Mouse (Mus musculus): ENCODE data around the gene Prkar2b. TPM values are rescaled to one million over a fixed set of nuclear protein-coding genes. Genes with fewer than 3 reads are reported as not detected.

Gene Prkar2b
- polyA plus RNA-seq, 1 experiment from 2014 or later, result 50.1 TPM

DNA sequence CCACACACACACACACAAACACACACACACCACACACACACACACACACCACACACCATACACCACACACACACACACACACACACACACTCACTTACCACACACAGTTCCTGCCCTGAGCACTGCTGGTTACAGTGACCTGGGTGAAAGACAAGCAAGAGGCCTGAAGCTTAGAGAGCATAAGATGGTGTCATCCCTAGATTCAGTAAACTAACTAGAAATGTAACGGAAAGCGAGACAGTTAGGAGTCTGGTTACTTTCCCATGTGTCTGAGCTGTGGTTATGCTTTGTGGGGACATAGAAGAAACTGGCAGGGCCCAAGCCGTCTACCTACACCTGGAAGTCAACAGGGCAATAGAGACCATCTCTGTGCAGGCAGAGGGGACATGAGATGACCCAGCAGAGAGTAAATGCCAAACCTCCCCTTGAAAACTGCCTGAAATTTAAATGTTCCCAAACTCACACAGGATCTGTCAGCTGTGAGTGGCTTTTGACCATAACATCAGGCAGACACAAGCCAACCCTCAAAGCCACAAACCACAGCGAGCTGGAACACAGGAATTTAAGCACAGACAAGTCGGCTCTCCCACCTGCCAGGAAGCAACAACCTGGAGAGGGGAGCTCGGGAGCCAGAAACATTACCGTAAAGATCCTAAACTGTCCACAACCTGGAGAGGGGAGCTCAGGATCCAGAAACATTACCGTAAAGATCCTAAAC lies 51.7 kb downstream of the Prkar2b start:
- Histone ChIP-seq H3K27ac (ENCODE audit: low read depth, low read length) (no peak overlapping the region), H3K4me1 (replicated peaks; ENCODE audit: control insufficient read depth, insufficient read depth, low read length) (no peaks in the 10 kb centered on the region), H3K27me3 (ENCODE audit: control insufficient read depth, insufficient read depth, low read length) (no peaks in the 10 kb centered on the region), H3K4me2 (ENCODE audit: low read depth, low read length, severe bottlenecking) (no peak overlapping the region), H3K9ac (ENCODE audit: low read length) (no peak overlapping the region), H3K9me3 (ENCODE audit: control insufficient read depth, low read length) (no peaks in the 10 kb centered on the region), H3K36me3 (ENCODE audit: control insufficient read depth, insufficient read depth, low read length) (no peaks in the 10 kb centered on the region; the same call in 1 of the 2 replicates), H3K4me3 (ENCODE audit: low read depth, low read length) (no peak overlapping the region)
- 16% methylated on average over 8 of the region's 8 CpGs for whole genome bisulfite sequencing
- ATAC-seq (replicated peaks; ENCODE audit: low FRiP score), result no peak
- DNase-seq (ENCODE audit: low spot score), result no peak

DNA sequence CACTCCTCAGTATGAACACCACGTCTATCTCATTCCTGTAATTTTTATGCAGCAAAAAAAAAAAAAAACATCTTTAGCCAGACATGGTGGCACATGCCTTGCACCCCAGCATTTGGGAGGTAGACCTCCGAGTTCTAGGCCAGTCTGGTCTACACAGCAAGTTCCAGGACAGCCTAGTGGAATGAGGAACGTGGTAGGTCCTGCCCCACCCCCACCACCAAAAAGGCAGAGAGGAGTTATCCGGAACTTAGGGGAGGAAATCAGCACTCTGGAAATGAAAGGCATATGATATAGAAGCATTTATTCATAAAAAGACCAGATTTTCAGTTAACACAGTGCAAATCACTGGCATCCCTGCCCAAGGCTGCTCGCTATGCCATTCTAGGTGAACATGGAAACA lies 52.4 kb downstream of the Prkar2b start:
- Histone ChIP-seq H3K36me3 (ENCODE audit: control insufficient read depth, insufficient read depth, low read length) (no peaks in the 10 kb centered on the region; the same call in 1 of the 2 replicates), H3K9ac (ENCODE audit: low read length) (no peak overlapping the region), H3K27ac (ENCODE audit: low read depth, low read length) (no peak overlapping the region), H3K4me2 (ENCODE audit: low read depth, low read length, severe bottlenecking) (no peak overlapping the region), H3K4me3 (ENCODE audit: low read depth, low read length) (no peak overlapping the region), H3K4me1 (replicated peaks; ENCODE audit: control insufficient read depth, insufficient read depth, low read length) (no peaks in the 10 kb centered on the region), H3K9me3 (ENCODE audit: control insufficient read depth, low read length) (no peaks in the 10 kb centered on the region), H3K27me3 (ENCODE audit: control insufficient read depth, insufficient read depth, low read length) (no peaks in the 10 kb centered on the region)
- ATAC-seq (replicated peaks; ENCODE audit: low FRiP score) (no peak), DNase-seq (ENCODE audit: low spot score) (no peak)
- 89% methylated on average over 5 of the region's 5 CpGs for WGBS

DNA sequence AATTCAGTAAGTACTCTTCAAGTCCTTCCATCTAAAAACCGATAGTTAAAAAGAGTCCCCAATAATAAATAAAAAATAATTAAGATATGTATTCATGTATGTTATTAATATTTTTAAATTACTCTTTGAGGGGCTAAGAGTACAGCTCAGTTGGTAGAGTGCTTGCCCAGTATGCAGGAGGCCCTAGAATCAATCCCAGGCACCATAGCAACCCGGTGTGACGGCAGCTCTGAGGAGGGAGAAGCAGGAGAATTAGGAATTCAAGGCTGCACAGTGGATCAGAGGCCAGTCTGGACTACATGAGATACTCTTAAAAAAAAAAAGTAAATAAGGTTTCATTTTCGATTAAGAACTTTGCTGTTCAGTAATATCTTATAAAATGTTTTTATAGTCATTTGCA lies 53.5 kb downstream of the Prkar2b start:
- 83% methylated on average over 4 of the region's 4 CpGs for WGBS

DNA sequence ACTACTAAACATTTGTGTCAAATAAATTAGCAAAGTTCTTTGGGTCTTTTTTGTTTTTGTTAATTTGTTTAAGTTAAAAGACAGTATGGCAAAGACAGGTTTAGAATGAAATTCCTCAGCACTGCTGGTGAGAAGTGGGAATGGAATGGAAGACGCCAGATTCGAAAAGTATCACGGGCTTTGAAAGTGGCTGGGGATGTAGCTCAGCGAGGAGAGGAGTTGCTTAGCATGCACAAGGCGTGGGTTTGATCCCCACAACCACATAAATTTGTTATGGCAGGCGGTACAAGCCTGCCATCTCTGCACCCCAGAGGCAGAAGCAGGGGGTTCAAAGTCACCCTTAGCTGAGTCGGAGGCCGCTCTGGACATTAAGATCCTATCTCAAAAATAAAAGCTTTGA lies 54.1 kb downstream of the Prkar2b start:
- Histone ChIP-seq H3K4me3 (ENCODE audit: low read depth, low read length) (no peak overlapping the region), H3K9ac (ENCODE audit: low read length) (no peak overlapping the region), H3K4me2 (ENCODE audit: low read depth, low read length, severe bottlenecking) (no peak overlapping the region), H3K9me3 (ENCODE audit: control insufficient read depth, low read length) (no peaks in the 10 kb centered on the region), H3K27me3 (ENCODE audit: control insufficient read depth, insufficient read depth, low read length) (no peaks in the 10 kb centered on the region), H3K36me3 (ENCODE audit: control insufficient read depth, insufficient read depth, low read length) (no peaks in the 10 kb centered on the region; the same call in 1 of the 2 replicates), H3K4me1 (replicated peaks; ENCODE audit: control insufficient read depth, insufficient read depth, low read length) (no peaks in the 10 kb centered on the region), H3K27ac (ENCODE audit: low read depth, low read length) (no peak overlapping the region)
- no peak for DNase-seq (ENCODE audit: low spot score)
- no peak for ATAC-seq (replicated peaks; ENCODE audit: low FRiP score)
- 95% methylated on average over 8 of the region's 8 CpGs for WGBS

More for the DNA sequence above, 53.5 kb downstream of the Prkar2b start:
- H3K27ac ChIP-seq (ENCODE audit: low read depth, low read length), result no peak overlapping the region
- no peak overlapping the region for H3K4me3 ChIP-seq (ENCODE audit: low read depth, low read length)
- H3K9me3 ChIP-seq (ENCODE audit: control insufficient read depth, low read length), result no peaks in the 10 kb centered on the region
- H3K9ac ChIP-seq (ENCODE audit: low read length), result no peak overlapping the region
- no peak for ATAC-seq (replicated peaks; ENCODE audit: low FRiP score)
- no peak overlapping the region for H3K4me2 ChIP-seq (ENCODE audit: low read depth, low read length, severe bottlenecking)
- H3K36me3 ChIP-seq (ENCODE audit: control insufficient read depth, insufficient read depth, low read length), result no peaks in the 10 kb centered on the region; the same call in 1 of the 2 replicates
- no peak for DNase-seq (ENCODE audit: low spot score)
- H3K27me3 ChIP-seq (ENCODE audit: control insufficient read depth, insufficient read depth, low read length), result no peaks in the 10 kb centered on the region
- H3K4me1 ChIP-seq (replicated peaks; ENCODE audit: control insufficient read depth, insufficient read depth, low read length), result no peaks in the 10 kb centered on the region

DNA sequence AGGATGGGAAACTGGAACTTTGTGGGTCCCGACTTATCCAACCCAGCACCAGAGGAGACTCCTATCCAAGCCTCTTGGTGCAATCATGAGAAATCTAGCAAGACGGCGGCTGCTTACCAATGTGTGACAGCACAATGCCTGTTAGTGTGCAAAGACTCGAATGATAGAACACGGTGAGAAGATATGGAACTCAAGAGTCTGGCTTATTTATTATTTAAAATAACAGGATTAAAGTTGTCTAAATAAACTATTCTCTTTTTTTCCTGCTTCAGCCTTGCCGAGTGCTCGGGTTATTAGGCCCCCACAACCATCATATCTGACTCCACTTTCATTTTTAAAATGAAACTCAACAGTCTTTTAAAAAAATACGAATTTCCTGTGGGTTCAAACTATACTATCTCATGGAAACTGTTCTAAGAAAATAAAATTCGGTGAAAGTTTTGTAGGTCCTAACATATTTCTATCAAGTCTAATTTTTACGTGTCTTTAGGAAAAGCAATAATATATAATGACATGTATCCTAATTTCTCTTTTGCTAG lies 54.6 kb downstream of the Prkar2b start:
- Histone ChIP-seq H3K4me3 (ENCODE audit: low read depth, low read length) (no peak overlapping the region), H3K27me3 (ENCODE audit: control insufficient read depth, insufficient read depth, low read length) (no peaks in the 10 kb centered on the region), H3K9ac (ENCODE audit: low read length) (no peak overlapping the region), H3K4me1 (replicated peaks; ENCODE audit: control insufficient read depth, insufficient read depth, low read length) (no peaks in the 10 kb centered on the region), H3K9me3 (ENCODE audit: control insufficient read depth, low read length) (no peaks in the 10 kb centered on the region), H3K27ac (ENCODE audit: low read depth, low read length) (no peak overlapping the region), H3K4me2 (ENCODE audit: low read depth, low read length, severe bottlenecking) (no peak overlapping the region), H3K36me3 (ENCODE audit: control insufficient read depth, insufficient read depth, low read length) (no peaks in the 10 kb centered on the region; the same call in 1 of the 2 replicates)
- 92% methylated on average over 10 of the region's 10 CpGs for WGBS
- DNase-seq (ENCODE audit: low spot score) (no peak), ATAC-seq (replicated peaks; ENCODE audit: low FRiP score) (no peak)

DNA sequence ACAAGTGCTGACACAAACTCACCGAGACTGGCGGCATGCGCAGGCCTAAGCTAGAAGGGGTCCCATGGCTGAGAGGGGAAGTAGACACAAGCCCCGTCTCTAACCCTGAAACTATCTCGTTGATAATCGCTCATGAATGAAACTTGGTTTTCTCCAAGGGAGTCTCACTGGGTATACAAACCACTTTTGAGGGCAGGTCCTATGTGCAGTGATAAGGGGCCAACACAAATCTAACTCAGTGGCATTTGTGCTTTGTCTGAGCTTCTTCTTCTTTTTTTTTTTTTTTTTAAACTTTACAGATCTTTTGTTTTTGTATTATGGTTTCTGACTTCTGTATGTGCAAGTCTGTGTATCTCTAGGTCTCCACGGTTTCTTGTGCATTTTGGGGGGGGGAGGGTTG lies 60.6 kb downstream of the Prkar2b start:
- ATAC-seq (replicated peaks; ENCODE audit: low FRiP score) (no peak), DNase-seq (ENCODE audit: low spot score) (no peak)
- no peaks in the 10 kb centered on the region for H3K4me1 ChIP-seq (replicated peaks; ENCODE audit: control insufficient read depth, insufficient read depth, low read length)
- H3K27me3 ChIP-seq (ENCODE audit: control insufficient read depth, insufficient read depth, low read length), result no peaks in the 10 kb centered on the region
- H3K9ac ChIP-seq (ENCODE audit: low read length), result no peak overlapping the region
- no peaks in the 10 kb centered on the region for H3K36me3 ChIP-seq (ENCODE audit: control insufficient read depth, insufficient read depth, low read length)
- no peaks in the 10 kb centered on the region for H3K9me3 ChIP-seq (ENCODE audit: control insufficient read depth, low read length)
- no peak overlapping the region for H3K4me2 ChIP-seq (ENCODE audit: low read depth, low read length, severe bottlenecking)
- no peak overlapping the region for H3K4me3 ChIP-seq (ENCODE audit: low read depth, low read length)
- no peak overlapping the region for H3K27ac ChIP-seq (ENCODE audit: low read depth, low read length)
- WGBS, result 90% methylated on average over 7 of the region's 7 CpGs

DNA sequence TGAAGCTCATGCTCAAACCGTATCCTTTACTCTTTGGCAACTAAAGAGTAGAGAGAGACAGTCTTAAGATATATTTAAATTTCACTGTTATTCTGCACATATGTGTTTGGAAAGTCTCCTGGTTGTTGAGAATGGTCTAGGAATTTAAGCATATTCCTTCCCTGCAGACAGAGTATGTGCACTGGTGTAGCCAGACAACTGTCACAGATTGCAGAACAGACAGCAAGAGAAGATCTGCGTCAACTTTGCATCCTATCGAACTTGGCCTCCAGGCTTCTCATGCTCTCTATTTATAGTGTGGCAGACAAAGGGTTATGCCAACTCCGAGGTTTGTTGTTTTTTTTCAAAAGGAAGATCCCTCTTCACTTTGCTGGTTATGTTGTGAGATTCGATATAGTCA lies 62.4 kb downstream of the Prkar2b start:
- H3K4me2 ChIP-seq (ENCODE audit: low read depth, low read length, severe bottlenecking), result no peak overlapping the region
- no peaks in the 10 kb centered on the region for H3K36me3 ChIP-seq (ENCODE audit: control insufficient read depth, insufficient read depth, low read length)
- no peak overlapping the region for H3K4me3 ChIP-seq (ENCODE audit: low read depth, low read length)
- H3K9ac ChIP-seq (ENCODE audit: low read length), result no peak overlapping the region
- no peaks in the 10 kb centered on the region for H3K9me3 ChIP-seq (ENCODE audit: control insufficient read depth, low read length)
- DNase-seq (ENCODE audit: low spot score), result no peak
- H3K4me1 ChIP-seq (replicated peaks; ENCODE audit: control insufficient read depth, insufficient read depth, low read length), result no peaks in the 10 kb centered on the region
- no peak overlapping the region for H3K27ac ChIP-seq (ENCODE audit: low read depth, low read length)
- H3K27me3 ChIP-seq (ENCODE audit: control insufficient read depth, insufficient read depth, low read length), result no peaks in the 10 kb centered on the region
- no peak for ATAC-seq (replicated peaks; ENCODE audit: low FRiP score)
- WGBS, result 92% methylated on average over 5 of the region's 5 CpGs

DNA sequence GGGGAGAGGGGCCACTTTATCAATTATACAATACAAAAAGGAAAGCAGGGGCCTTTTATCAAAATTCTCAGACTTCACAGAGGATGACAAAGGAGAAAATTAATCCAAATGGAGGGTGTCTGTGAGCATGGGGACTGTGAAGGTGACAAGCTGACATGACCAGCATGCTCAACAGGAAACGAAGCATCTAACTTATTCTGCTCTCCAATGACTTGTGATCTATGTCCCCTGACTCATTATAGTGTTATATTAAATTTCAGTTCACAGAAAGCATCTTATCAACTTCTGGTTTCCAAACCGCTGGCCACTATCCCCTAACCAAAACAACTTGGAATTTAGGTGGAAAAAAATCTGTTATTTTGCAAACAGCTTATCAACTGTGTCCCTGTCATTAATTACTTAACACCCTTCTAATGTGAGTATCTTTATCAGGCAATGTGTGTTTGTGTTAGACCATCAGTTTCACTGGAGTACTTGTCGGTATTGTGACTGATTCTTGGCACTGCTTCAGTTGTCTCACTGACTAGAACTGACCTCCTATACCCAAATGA lies 63.7 kb downstream of the Prkar2b start:
- Histone ChIP-seq H3K9ac (ENCODE audit: low read length) (no peak overlapping the region), H3K27me3 (ENCODE audit: control insufficient read depth, insufficient read depth, low read length) (no peaks in the 10 kb centered on the region), H3K27ac (ENCODE audit: low read depth, low read length) (no peak overlapping the region), H3K4me2 (ENCODE audit: low read depth, low read length, severe bottlenecking) (no peak overlapping the region), H3K36me3 (ENCODE audit: control insufficient read depth, insufficient read depth, low read length) (no peaks in the 10 kb centered on the region), H3K4me1 (replicated peaks; ENCODE audit: control insufficient read depth, insufficient read depth, low read length) (no peaks in the 10 kb centered on the region), H3K9me3 (ENCODE audit: control insufficient read depth, low read length) (no peaks in the 10 kb centered on the region), H3K4me3 (ENCODE audit: low read depth, low read length) (no peak overlapping the region)
- ATAC-seq (replicated peaks; ENCODE audit: low FRiP score), result no peak
- DNase-seq (ENCODE audit: low spot score), result no peak
- 78% methylated on average over 3 of the region's 3 CpGs for WGBS

DNA sequence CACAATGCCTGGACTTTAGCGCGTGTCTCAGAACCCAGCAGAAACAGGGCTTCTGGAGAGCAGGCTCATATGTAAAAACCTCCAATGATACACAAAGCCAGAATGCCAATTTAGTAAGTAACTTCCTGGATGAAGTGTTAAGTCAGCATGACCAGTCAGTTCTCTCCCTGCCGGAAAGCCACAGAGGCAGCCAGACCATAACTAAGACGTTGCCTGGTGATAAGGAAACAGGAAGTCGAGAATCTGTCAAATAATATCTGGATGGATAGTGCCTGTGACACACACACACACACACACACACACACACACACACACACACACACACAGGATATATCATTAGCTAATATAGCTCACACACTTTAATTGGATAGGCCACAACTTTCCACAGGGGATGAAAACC lies 64.2 kb downstream of the Prkar2b start:
- Histone ChIP-seq H3K4me3 (ENCODE audit: low read depth, low read length) (no peak overlapping the region), H3K27me3 (ENCODE audit: control insufficient read depth, insufficient read depth, low read length) (no peaks in the 10 kb centered on the region), H3K4me1 (replicated peaks; ENCODE audit: control insufficient read depth, insufficient read depth, low read length) (no peaks in the 10 kb centered on the region), H3K9me3 (ENCODE audit: control insufficient read depth, low read length) (no peaks in the 10 kb centered on the region), H3K36me3 (ENCODE audit: control insufficient read depth, insufficient read depth, low read length) (no peaks in the 10 kb centered on the region), H3K4me2 (ENCODE audit: low read depth, low read length, severe bottlenecking) (no peak overlapping the region), H3K9ac (ENCODE audit: low read length) (no peak overlapping the region), H3K27ac (ENCODE audit: low read depth, low read length) (no peak overlapping the region)
- WGBS, result 83% methylated on average over 5 of the region's 5 CpGs
- DNase-seq (ENCODE audit: low spot score) (no peak), ATAC-seq (replicated peaks; ENCODE audit: low FRiP score) (no peak)

Data from forebrain, embryonic 11.5 days (tissue).